Mouse (Mus musculus) left cerebral cortex, postnatal 4 days (tissue): ENCODE data around the gene Lyrm4. TPM values are rescaled to one million over a fixed set of nuclear protein-coding genes. Genes with fewer than 3 reads are reported as not detected.

Experiments used
- DNase-seq: peaks from one replicate; pipeline ENCODE4 v3.0.0-alpha.2; 2022
- intact Hi-C: fragments of 180-260 bp; cut with DNase I; formaldehyde crosslinking; loops from one replicate; pipeline ENCODE4 v1.15.1; 2025
- total RNA-seq, 2 experiments: library from RNA; stranded (reverse); gene quantifications; 2 replicates each; pipeline ENCODE4 v1.2.3; 2021

Lyrm4 gene
- total RNA-seq, 2 experiments from 2014 or later = 17.3 to 19.9 TPM

- DNase-seq = no peak
- intact Hi-C loops = loop anchor here (2.0 to 10.0 kb wide), 2 partner anchors 142 to 916 kb away; no protein-coding TSS in a partner anchor
Measured at GRCm38 (mm10) chr13:35946659-35947353, 170.5 kb downstream of the Lyrm4 start.

GRCm38 (mm10) chr13:35940934-35941333 lies 176.4 kb downstream of the Lyrm4 start:
- intact Hi-C loops = loop anchor here (10.0 kb wide), 1 partner anchor 136 kb away; no protein-coding TSS in a partner anchor
- no peak for DNase-seq

- intact Hi-C loops = loop anchor here (10.0 kb wide), 1 partner anchor 135 kb away; no protein-coding TSS in a partner anchor
- no peak for DNase-seq
Measured at GRCm38 (mm10) chr13:35939871-35940665, 177.3 kb downstream of the Lyrm4 start.

- intact Hi-C loops = no loop called here
- no peak for DNase-seq
Measured at GRCm38 (mm10) chr13:35937991-35938390, 179.3 kb downstream of the Lyrm4 start.

Other genes with a start within 250 kb of the Lyrm4 start
- gene Rpp40, start 211.2 kb downstream of the Lyrm4 start, total RNA-seq = 1 to 10 TPM; 4.4 to 6.3 TPM
- 1 to 10 TPM; 1.1 to 1.3 TPM for gene Ppp1r3g, start 158.7 kb downstream of the Lyrm4 start, total RNA-seq
- 10 to 100 TPM; 29.5 to 31.5 TPM for gene Fars2, start 114 bp downstream of the Lyrm4 start, total RNA-seq